Mouse (Mus musculus): ENCODE measurements around the gene Atp2b4.

DNA sequence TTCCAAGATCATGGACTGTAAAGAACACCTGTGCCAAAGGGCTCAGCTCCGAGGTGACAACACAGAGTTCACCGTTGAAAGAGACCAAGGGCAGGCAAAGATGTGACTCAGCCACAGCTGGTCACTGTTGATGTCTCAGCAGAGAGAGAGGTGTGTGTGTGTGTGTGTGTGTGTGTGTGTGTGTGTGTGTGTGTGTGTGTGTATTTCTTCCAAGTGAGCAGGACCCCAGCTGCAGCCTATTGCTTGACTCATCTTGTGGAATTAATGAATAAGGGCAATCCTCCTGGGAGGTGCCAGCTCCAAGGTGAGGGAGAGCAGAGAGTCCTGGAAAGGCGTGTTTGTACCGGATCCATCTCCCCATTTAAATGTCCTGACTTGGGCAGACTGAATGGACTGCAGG lies 35.5 kb downstream of the Atp2b4 start:
- TF ChIP-seq POLR2A (IDR thresholded peaks at IDR 0.05; ENCODE audit: borderline replicate concordance, extremely low read depth, low read depth, low read length): no peak
- TF ChIP-seq CTCF (IDR thresholded peaks at IDR 0.05; ENCODE audit: insufficient read depth, low read length): no peak

Data from lung, adult 2 months (tissue).